Mouse (Mus musculus): ENCODE results near the gene Cdkal1. TPM values are rescaled to one million over a fixed set of nuclear protein-coding genes. Genes with fewer than 3 reads are reported as not detected.

Cdkal1 gene
- total and polyA plus RNA-seq, 3 experiments: 8.7 to 13.7 (median 9.5) TPM

- no peaks in the 10 kb centered on the region for H3K79me2 ChIP-seq (replicated peaks; ENCODE audit: control insufficient read depth, extremely low read depth, insufficient read depth, poor library complexity, severe bottlenecking)
- H3K4me3 ChIP-seq (replicated peaks in 1 of 3; ENCODE audit: low read depth in 2 of 3, low read length in 2 of 3, poor library complexity in 1 of 3): no peak overlapping the region
- no peaks in the 10 kb centered on the region for H3K4me1 ChIP-seq (ENCODE audit: control insufficient read depth in 1 of 2, insufficient read depth in 2 of 2)
- H3K27me3 ChIP-seq (replicated peaks): no peaks in the 10 kb centered on the region
- dilution Hi-C loops (cut with MboI; ENCODE audit: extremely low pct_ligation_motif_present, extremely low pct_unique_long_range_greater_than_20kb, low sequenced_read_pairs) (no loop called here), in situ Hi-C loops (cut with MboI; ENCODE audit: low pct_ligation_motif_present, low pct_unique_long_range_greater_than_20kb, low sequenced_read_pairs) (no loop called here)
- no peak overlapping the region for H3K4me2 ChIP-seq (ENCODE audit: insufficient read depth, low read depth, poor library complexity, severe bottlenecking)
- no peak for DNase-seq (ENCODE audit: extremely low read depth)
- no peak overlapping the region for H3K27ac ChIP-seq (ENCODE audit: insufficient read depth, low read depth)
- TF ChIP-seq MAFK (IDR thresholded peaks at IDR 0.05; ENCODE audit: insufficient replicate concordance, low read length): peak; percentile 56; the same call in 1 of the 2 replicates
- no peak for TF ChIP-seq GABPA (IDR thresholded peaks at IDR 0.05; ENCODE audit: insufficient replicate concordance, low read depth, low read length)
- H3K9ac ChIP-seq (ENCODE audit: insufficient read depth, low read depth): no peak overlapping the region
- peaks cover 5 to 17% of the 10 kb centered on the region in 2 experiments for H3K36me3 ChIP-seq (replicated peaks in 1 of 2; ENCODE audit: control insufficient read depth in 1 of 2, insufficient read depth in 1 of 2, low read length in 1 of 2)
- H3K9me3 ChIP-seq (replicated peaks; ENCODE audit: low read length): no peaks in the 10 kb centered on the region
Measured at GRCm38 (mm10) chr13:29690734-29691133, 164.7 kb downstream of the Cdkal1 start.

- H3K9ac ChIP-seq (ENCODE audit: insufficient read depth, low read depth): no peak overlapping the region
- dilution Hi-C loops (cut with MboI; ENCODE audit: extremely low pct_ligation_motif_present, extremely low pct_unique_long_range_greater_than_20kb, low sequenced_read_pairs): no loop called here
Measured at GRCm38 (mm10) chr13:29688851-29689250, 166.6 kb downstream of the Cdkal1 start.

DNA sequence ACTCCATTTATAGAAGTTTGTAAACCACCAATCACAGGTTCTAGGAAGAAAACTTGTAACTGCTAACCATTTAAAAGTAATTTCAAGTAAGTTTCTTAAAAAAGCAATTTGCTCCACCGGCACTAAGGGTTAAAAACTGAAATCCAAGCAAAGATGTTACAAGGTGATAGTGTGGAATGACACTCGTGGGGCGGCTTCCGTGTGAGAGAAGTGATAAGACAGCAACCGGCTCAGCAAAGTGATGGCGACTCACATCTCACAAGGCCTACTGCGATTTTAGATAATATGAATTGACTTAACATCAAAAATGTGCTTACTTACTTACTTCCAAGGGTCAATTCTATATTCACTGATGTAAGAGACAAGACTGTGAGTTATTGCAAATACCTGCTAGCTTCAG, 167.6 kb downstream of the Cdkal1 start:
- no peak overlapping the region for H3K4me3 ChIP-seq (replicated peaks in 1 of 3; ENCODE audit: low read depth in 2 of 3, low read length in 2 of 3, poor library complexity in 1 of 3)
- H3K36me3 ChIP-seq (replicated peaks in 1 of 2; ENCODE audit: control insufficient read depth in 1 of 2, insufficient read depth in 1 of 2, low read length in 1 of 2): peaks cover 5 to 30% of the 10 kb centered on the region in 2 experiments
- in situ Hi-C loops (cut with MboI; ENCODE audit: low pct_ligation_motif_present, low pct_unique_long_range_greater_than_20kb, low sequenced_read_pairs): no loop called here
- H3K27me3 ChIP-seq (replicated peaks): no peaks in the 10 kb centered on the region
- no peak overlapping the region for H3K9ac ChIP-seq (ENCODE audit: insufficient read depth, low read depth)
- dilution Hi-C loops (cut with MboI; ENCODE audit: extremely low pct_ligation_motif_present, extremely low pct_unique_long_range_greater_than_20kb, low sequenced_read_pairs): no loop called here
- no peak overlapping the region for H3K27ac ChIP-seq (ENCODE audit: insufficient read depth, low read depth)
- no peak for DNase-seq (ENCODE audit: extremely low read depth)
- H3K4me1 ChIP-seq (ENCODE audit: control insufficient read depth in 1 of 2, insufficient read depth in 2 of 2): no peaks in the 10 kb centered on the region
- no peaks in the 10 kb centered on the region for H3K79me2 ChIP-seq (replicated peaks; ENCODE audit: control insufficient read depth, extremely low read depth, insufficient read depth, poor library complexity, severe bottlenecking)
- no peaks in the 10 kb centered on the region for H3K9me3 ChIP-seq (replicated peaks; ENCODE audit: low read length)
- H3K4me2 ChIP-seq (ENCODE audit: insufficient read depth, low read depth, poor library complexity, severe bottlenecking): no peak overlapping the region
- TF ChIP-seq POLR2AphosphoS2 (IDR thresholded peaks at IDR 0.05; ENCODE audit: low read depth, low read length): no peak
- TF ChIP-seq CHD2 (IDR thresholded peaks at IDR 0.05; ENCODE audit: low read length): no peak
- TF ChIP-seq PAX5 (IDR thresholded peaks at IDR 0.05; ENCODE audit: low read length): no peak
- TF ChIP-seq TCF12 (IDR thresholded peaks at IDR 0.05; ENCODE audit: low read depth, low read length): no peak
- TF ChIP-seq MAFK (IDR thresholded peaks at IDR 0.05; ENCODE audit: insufficient replicate concordance, low read length): no peak
- no peak for TF ChIP-seq ZC3H11A (IDR thresholded peaks at IDR 0.05; ENCODE audit: low read depth, low read length)
- no peak for TF ChIP-seq RAD21 (IDR thresholded peaks at IDR 0.05; ENCODE audit: low read depth, low read length)
- TF ChIP-seq BHLHE40 (IDR thresholded peaks at IDR 0.05; ENCODE audit: low read depth, low read length): no peak
- no peak for TF ChIP-seq ZKSCAN1 (IDR thresholded peaks at IDR 0.05; ENCODE audit: borderline replicate concordance, low read depth, low read length)
- TF ChIP-seq CHD1 (IDR thresholded peaks at IDR 0.05; ENCODE audit: low read depth, low read length): no peak
- no peak for TF ChIP-seq E2F4 (IDR thresholded peaks at IDR 0.05; ENCODE audit: insufficient replicate concordance, low read depth, low read length)
- no peak for TF ChIP-seq HCFC1 (IDR thresholded peaks at IDR 0.05; ENCODE audit: low read depth, low read length)
- TF ChIP-seq JUND (conservative IDR thresholded peaks at IDR 0.05; ENCODE audit: low read depth, low read length): no peak
- TF ChIP-seq NRF1 (IDR thresholded peaks at IDR 0.05; ENCODE audit: low read depth, low read length): no peak
- TF ChIP-seq ETS1 (conservative IDR thresholded peaks at IDR 0.05; ENCODE audit: low read depth, low read length): no peak
- TF ChIP-seq ZMIZ1 (IDR thresholded peaks at IDR 0.05; ENCODE audit: low read depth, low read length): no peak
- TF ChIP-seq POLR2A (IDR thresholded peaks at IDR 0.05; ENCODE audit: low read depth, low read length): no peak
- TF ChIP-seq GABPA (IDR thresholded peaks at IDR 0.05; ENCODE audit: insufficient replicate concordance, low read depth, low read length): no peak

More at GRCm38 (mm10) chr13:29688851-29689250, 166.6 kb downstream of the Cdkal1 start:
- in situ Hi-C loops (cut with MboI; ENCODE audit: low pct_ligation_motif_present, low pct_unique_long_range_greater_than_20kb, low sequenced_read_pairs): no loop called here
- H3K79me2 ChIP-seq (replicated peaks; ENCODE audit: control insufficient read depth, extremely low read depth, insufficient read depth, poor library complexity, severe bottlenecking): no peaks in the 10 kb centered on the region
- TF ChIP-seq MAZ (IDR thresholded peaks at IDR 0.05; ENCODE audit: low read depth, low read length): no peak
- TF ChIP-seq CHD2 (IDR thresholded peaks at IDR 0.05; ENCODE audit: low read length): no peak
- TF ChIP-seq MXI1 (IDR thresholded peaks at IDR 0.05; ENCODE audit: low read depth, low read length): no peak
- no peak for TF ChIP-seq USF1 (IDR thresholded peaks at IDR 0.05; ENCODE audit: low read depth, low read length)
- no peak for TF ChIP-seq NELFE (IDR thresholded peaks at IDR 0.05; ENCODE audit: low read depth, low read length)
- TF ChIP-seq ETS1 (conservative IDR thresholded peaks at IDR 0.05; ENCODE audit: low read depth, low read length): no peak
- no peak for TF ChIP-seq E2F4 (IDR thresholded peaks at IDR 0.05; ENCODE audit: insufficient replicate concordance, low read depth, low read length)
- TF ChIP-seq ZC3H11A (IDR thresholded peaks at IDR 0.05; ENCODE audit: low read depth, low read length): no peak
- TF ChIP-seq SIN3A (IDR thresholded peaks at IDR 0.05; ENCODE audit: low read length): no peak
- no peak for TF ChIP-seq JUND (conservative IDR thresholded peaks at IDR 0.05; ENCODE audit: low read depth, low read length)
- TF ChIP-seq IRF4 (IDR thresholded peaks at IDR 0.05; ENCODE audit: low read depth, low read length): no peak
- no peak for TF ChIP-seq ZMIZ1 (IDR thresholded peaks at IDR 0.05; ENCODE audit: low read depth, low read length)
- no peak for TF ChIP-seq MYC (IDR thresholded peaks at IDR 0.05; ENCODE audit: low read depth, low read length)
- TF ChIP-seq TCF12 (IDR thresholded peaks at IDR 0.05; ENCODE audit: low read depth, low read length): no peak
- TF ChIP-seq SMC3 (IDR thresholded peaks at IDR 0.05; ENCODE audit: low read depth, low read length): no peak
- TF ChIP-seq ZNF384 (IDR thresholded peaks at IDR 0.05; ENCODE audit: low read depth, low read length): no peak
- TF ChIP-seq CHD1 (IDR thresholded peaks at IDR 0.05; ENCODE audit: low read depth, low read length): no peak
- no peak for TF ChIP-seq TBP (conservative IDR thresholded peaks at IDR 0.05; ENCODE audit: low read depth, low read length)
- DNase-seq (ENCODE audit: extremely low read depth): no peak
- H3K36me3 ChIP-seq (replicated peaks in 1 of 2; ENCODE audit: control insufficient read depth in 1 of 2, insufficient read depth in 1 of 2, low read length in 1 of 2): peaks cover 5 to 26% of the 10 kb centered on the region in 2 experiments
- H3K27me3 ChIP-seq (replicated peaks): no peaks in the 10 kb centered on the region
- H3K4me2 ChIP-seq (ENCODE audit: insufficient read depth, low read depth, poor library complexity, severe bottlenecking): no peak overlapping the region
- no peak overlapping the region for H3K27ac ChIP-seq (ENCODE audit: insufficient read depth, low read depth)
- H3K4me1 ChIP-seq (ENCODE audit: control insufficient read depth in 1 of 2, insufficient read depth in 2 of 2): no peaks in the 10 kb centered on the region
- H3K9me3 ChIP-seq (replicated peaks; ENCODE audit: low read length): no peaks in the 10 kb centered on the region
- H3K4me3 ChIP-seq (replicated peaks in 1 of 3; ENCODE audit: low read depth in 2 of 3, low read length in 2 of 3, poor library complexity in 1 of 3): no peak overlapping the region
